Mouse (Mus musculus) Patski (cell line): ENCODE measurements around the gene Gm9944. TPM values are rescaled to one million over a fixed set of nuclear protein-coding genes. Genes with fewer than 3 reads are reported as not detected.

ENCODE experiments used
- ATAC-seq: fragments of 100-300 bp; one replicate; pipeline ENCODE4 v1.8.0; 2021
- CTCF ChIA-PET: fragments of 350-600 bp; sonication (Branson Sonifier 250); formaldehyde crosslinking; loops from one replicate; lab custom pipeline; 2022; ENCODE audit warnings: inconsistent platforms; lab: Charles Lee
- POLR2A ChIA-PET: fragments of 350-600 bp; sonication (Branson Sonifier 250); formaldehyde crosslinking; loops from one replicate; lab custom pipeline; 2022; ENCODE audit warnings: antibody characterized with exemption, inconsistent platforms; lab: Charles Lee
- DNase-seq: peaks from one replicate; pipeline ENCODE4 v3.0.0-alpha.2; 2011; ENCODE audit warnings: low read depth, low spot score
- H3K27me3 ChIP-seq: fragments of 371-371 bp; one replicate; pipeline ENCODE4 v1.5.1; 2021
- CTCF ChIP-seq: fragments of 100-300 bp; IDR thresholded peaks from one replicate; pipeline ENCODE4 v1.5.1; 2021
- in situ Hi-C: fragments of 300-500 bp; cut with MboI; formaldehyde crosslinking; loops from 3 replicates; pipeline ENCODE4 v1.11.1; 2018; ENCODE audit warnings: low pct_unique_long_range_greater_than_20kb, mixed read lengths
- polyA plus RNA-seq: library from polyadenylated mRNA; unstranded; gene quantifications from one replicate; pipeline ENCODE4 v1.2.3, GENCODE M21; 2021

The Gm9944 gene
- not detected for polyA plus RNA-seq

- POLR2A ChIA-PET, result no interaction called here
- H3K27me3 ChIP-seq, result no peaks in the 10 kb centered on the region
- no peak for DNase-seq
- no peak for TF ChIP-seq CTCF
- CTCF ChIA-PET, result no interaction called here
- no peak for ATAC-seq
- in situ Hi-C loops, result no loop called here
Measured at GRCm38 (mm10) chr4:144453217-144453616, at the start of gene Gm9944. Gene Gm9944, minus strand, starts transcription at chr4:144453317.

GRCm38 (mm10) chr4:144493331-144493730 lies 40.2 kb upstream of the Gm9944 start:
- no peaks in the 10 kb centered on the region for H3K27me3 ChIP-seq
- no peak for TF ChIP-seq CTCF
- CTCF ChIA-PET, result interaction anchor here (1.7 kb wide), 1 partner anchor 10 kb away, joined by 3 read pairs; no protein-coding TSS in a partner anchor
- in situ Hi-C loops, result no loop called here
- DNase-seq, result no peak
- ATAC-seq, result peak; percentile 54
- POLR2A ChIA-PET, result no interaction called here

GRCm38 (mm10) chr4:144468091-144468490 lies 15.0 kb upstream of the Gm9944 start:
- ChIA-PET POLR2A (no interaction called here), CTCF (no interaction called here)
- no peaks in the 10 kb centered on the region for H3K27me3 ChIP-seq
- in situ Hi-C loops, result no loop called here
- ATAC-seq, result peak; percentile 83
- peak; percentile 62 for DNase-seq
- no peak for TF ChIP-seq CTCF

DNA sequence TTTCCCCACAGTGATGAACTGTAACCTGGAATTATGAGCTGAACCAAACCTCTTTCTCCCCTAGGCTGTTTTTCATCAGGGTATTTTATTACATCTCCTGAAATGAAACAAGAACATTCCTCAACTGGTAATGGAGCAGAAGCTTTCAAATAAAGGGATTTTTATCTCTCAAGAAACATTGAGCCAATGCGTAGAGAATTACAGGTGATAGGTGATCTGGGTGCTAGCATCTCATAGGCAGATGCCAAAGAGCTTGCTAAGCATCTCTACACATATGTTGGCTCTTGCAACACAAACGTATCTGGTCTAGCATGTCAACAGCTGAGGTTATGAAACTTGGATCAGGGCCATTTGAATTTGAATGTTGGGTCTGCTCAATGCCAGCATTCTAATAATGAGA lies 12.1 kb upstream of the Gm9944 start:
- ChIA-PET POLR2A (no interaction called here), CTCF (interaction anchor here (0.7 to 1.3 kb wide), 2 partner anchors 24 to 35 kb away, joined by 3 read pairs; no protein-coding TSS in a partner anchor)
- no peak for TF ChIP-seq CTCF
- ATAC-seq (peak; percentile 17), DNase-seq (peak; percentile 12)
- in situ Hi-C loops, result no loop called here
- no peaks in the 10 kb centered on the region for H3K27me3 ChIP-seq

- CTCF ChIA-PET, result no interaction called here
- in situ Hi-C loops, result no loop called here
- POLR2A ChIA-PET, result no interaction called here
- no peaks in the 10 kb centered on the region for H3K27me3 ChIP-seq
- no peak for DNase-seq
- TF ChIP-seq CTCF, result no peak
- ATAC-seq, result no peak
Measured at GRCm38 (mm10) chr4:144463656-144464055, 10.5 kb upstream of the Gm9944 start, which contains the start of gene Aadacl3. Gene Aadacl3, minus strand, starts transcription at chr4:144463756.

DNA sequence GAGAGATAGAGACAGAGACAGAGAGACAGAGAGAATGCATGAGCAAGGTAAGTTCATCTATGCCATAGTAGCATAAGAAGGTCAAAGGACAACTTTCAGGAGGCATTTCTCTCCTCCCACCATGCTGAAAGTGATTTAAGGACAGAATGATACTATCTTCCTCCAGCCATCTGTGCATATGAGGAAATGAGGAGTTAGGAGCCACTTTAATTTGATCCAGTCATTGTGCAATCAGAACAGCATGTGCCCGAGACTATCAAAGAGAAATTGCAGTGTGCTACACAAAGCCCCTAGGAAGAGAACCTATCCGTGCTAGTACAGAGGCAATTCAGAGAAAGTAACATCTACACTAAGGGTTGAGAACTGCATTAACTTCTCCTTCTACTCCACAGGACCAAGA lies 4.6 kb downstream of the Gm9944 start:
- ChIA-PET CTCF (no interaction called here), POLR2A (no interaction called here)
- DNase-seq (no peak), ATAC-seq (no peak)
- TF ChIP-seq CTCF, result no peak
- in situ Hi-C loops, result no loop called here
- H3K27me3 ChIP-seq, result no peaks in the 10 kb centered on the region

GRCm38 (mm10) chr4:144441582-144441981 lies 11.5 kb downstream of the Gm9944 start:
- no peak for TF ChIP-seq CTCF

DNA sequence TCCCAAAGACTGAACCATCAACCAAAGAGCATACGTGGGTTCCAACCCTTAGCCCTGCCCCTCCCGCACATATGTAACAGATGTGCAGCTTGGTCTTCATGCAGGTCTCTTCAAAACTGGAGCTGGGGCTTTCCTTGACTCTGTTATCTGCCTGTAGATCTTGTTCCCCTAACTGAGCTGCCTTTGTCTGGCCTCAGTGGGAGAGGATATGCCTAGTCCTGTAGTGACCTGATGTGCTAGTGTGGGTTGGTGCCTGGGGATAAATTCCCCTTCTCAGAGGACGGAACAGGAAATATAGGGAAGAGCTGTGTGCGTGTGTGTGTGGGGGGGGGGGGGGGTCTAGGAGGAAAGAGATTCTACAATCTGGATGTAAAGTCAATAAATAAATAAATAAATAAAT lies 12.0 kb downstream of the Gm9944 start:
- CTCF ChIA-PET, result interaction anchor here (1.3 to 1.4 kb wide), 2 partner anchors 11 to 24 kb away, joined by 3 read pairs; no protein-coding TSS in a partner anchor
- in situ Hi-C loops, result no loop called here
- H3K27me3 ChIP-seq, result no peaks in the 10 kb centered on the region
- no peak for TF ChIP-seq CTCF
- POLR2A ChIA-PET, result no interaction called here
- ATAC-seq, result no peak
- DNase-seq, result no peak

More at GRCm38 (mm10) chr4:144441582-144441981, 11.5 kb downstream of the Gm9944 start:
- no peak for DNase-seq
- CTCF ChIA-PET, result interaction anchor here (1.1 to 1.4 kb wide), 3 partner anchors 12 to 23 kb away, joined by 3 to 4 read pairs (median 3); no protein-coding TSS in a partner anchor
- POLR2A ChIA-PET, result no interaction called here
- in situ Hi-C loops, result no loop called here
- H3K27me3 ChIP-seq, result no peaks in the 10 kb centered on the region
- ATAC-seq, result no peak

GRCm38 (mm10) chr4:144438672-144439071 lies 14.4 kb downstream of the Gm9944 start, which contains the start of gene 1700012P22Rik:
Gene 1700012P22Rik, minus strand, starts transcription at chr4:144438772.
- no peak for TF ChIP-seq CTCF
- DNase-seq (no peak), ATAC-seq (no peak)
- POLR2A ChIA-PET, result no interaction called here
- CTCF ChIA-PET, result interaction anchor here (1.3 kb wide), 1 partner anchor 9 kb away, joined by 3 read pairs; no protein-coding TSS in a partner anchor
- in situ Hi-C loops, result no loop called here
- H3K27me3 ChIP-seq, result no peaks in the 10 kb centered on the region

DNA sequence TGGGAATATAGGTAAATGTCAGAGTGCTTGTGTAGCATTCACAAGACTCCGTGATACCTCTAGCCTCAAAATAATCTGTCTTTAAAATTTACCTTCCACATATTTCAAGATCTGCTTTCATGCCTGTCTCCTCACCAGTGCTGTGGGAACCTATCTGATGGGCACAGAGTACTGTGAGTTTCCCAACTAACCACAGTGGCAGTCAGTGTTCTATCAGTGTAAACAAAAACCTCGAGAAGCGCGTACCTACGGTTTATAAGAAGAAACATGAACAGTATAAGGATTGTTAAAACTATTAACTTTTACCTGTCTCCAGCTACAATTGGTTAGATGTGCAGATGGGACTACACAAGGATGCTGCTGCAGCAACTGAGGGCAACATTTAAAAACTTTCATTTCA lies 19.9 kb downstream of the Gm9944 start:
- no peaks in the 10 kb centered on the region for H3K27me3 ChIP-seq
- ATAC-seq (no peak), DNase-seq (no peak)
- CTCF ChIA-PET, result no interaction called here
- in situ Hi-C loops, result no loop called here
- POLR2A ChIA-PET, result no interaction called here
- TF ChIP-seq CTCF, result no peak

- DNase-seq, result no peak
- TF ChIP-seq CTCF, result no peak
- CTCF ChIA-PET, result interaction anchor here (0.9 to 1.5 kb wide), 4 partner anchors 8 to 76 kb away, joined by 3 to 4 read pairs (median 4); no protein-coding TSS in a partner anchor
- POLR2A ChIA-PET, result no interaction called here
- in situ Hi-C loops, result no loop called here
- ATAC-seq, result no peak
- no peaks in the 10 kb centered on the region for H3K27me3 ChIP-seq
Measured at GRCm38 (mm10) chr4:144430723-144431122, 22.4 kb downstream of the Gm9944 start.
